ENCODE assay signal across 13 mouse cellular contexts in genomic region chr11:29344891-29345657, GRCm38 (mm10).
"Had no signal": no experiment of that assay in that cellular context is flagged by ENCODE, and none has a peak within 500 bp of the region (broad histone marks: within the 10 kb centered on the region; RNA-seq: fewer than 3 reads in every experiment).

No protein-coding gene starts in this region.

- H3K4me1 ChIP-seq: limb, embryonic 10.5 days; lung, embryonic 15.5 days; midbrain, embryonic 13.5 days had no signal

- H3K9me3 ChIP-seq: limb, embryonic 10.5 days; lung, embryonic 15.5 days; midbrain, embryonic 13.5 days had no signal

- ATAC-seq: inflammation-experienced regulatory T-cells, adult 6 months; intestine, postnatal 0 days; midbrain, embryonic 13.5 days had no signal

- H3K9ac ChIP-seq: lung, embryonic 15.5 days; midbrain, embryonic 13.5 days had no signal

- H3K4me2 ChIP-seq: lung, embryonic 15.5 days; midbrain, embryonic 13.5 days had no signal

- H3K36me3 ChIP-seq: limb, embryonic 10.5 days; lung, embryonic 15.5 days; midbrain, embryonic 13.5 days had no signal

- DNase-seq: kidney, adult 8-10 months; kidney, postnatal 25 days; lung, postnatal 14 days; right cerebral cortex, postnatal 25 days; thymus, postnatal 36 days had no signal

- H3K27ac ChIP-seq: left cerebral cortex, adult 2 months; limb, embryonic 10.5 days; lung, embryonic 15.5 days; macrophage; midbrain, embryonic 13.5 days; stomach, postnatal 0 days had no signal

- H3K27me3 ChIP-seq: lung, embryonic 15.5 days; midbrain, embryonic 13.5 days had no signal

- H3K4me3 ChIP-seq: left cerebral cortex, adult 2 months; limb, embryonic 10.5 days; lung, embryonic 15.5 days; midbrain, embryonic 13.5 days had no signal
